Mouse (Mus musculus): Measurements from ENCODE around the gene Plin5. TPM values are rescaled to one million over a fixed set of nuclear protein-coding genes. Genes with fewer than 3 reads are reported as not detected.
A peak's percentile ranks its signal among the peaks of the same experiment; 100 is the strongest.
"Not testable (repeated sequence)": the region's sequence is repeated elsewhere in the genome, so short reads cannot be mapped to it uniquely, and the experiment has no call there.

Plin5 gene
- total RNA-seq, 2 experiments from 2014 or later: 0.67 to 1.1 TPM

- DNase-seq (ENCODE audit: low spot score in 2 of 2): peak; percentile 48 to 67
Measured at GRCm38 (mm10) chr17:56074097-56074826, 43.1 kb downstream of the Plin5 start.

DNA sequence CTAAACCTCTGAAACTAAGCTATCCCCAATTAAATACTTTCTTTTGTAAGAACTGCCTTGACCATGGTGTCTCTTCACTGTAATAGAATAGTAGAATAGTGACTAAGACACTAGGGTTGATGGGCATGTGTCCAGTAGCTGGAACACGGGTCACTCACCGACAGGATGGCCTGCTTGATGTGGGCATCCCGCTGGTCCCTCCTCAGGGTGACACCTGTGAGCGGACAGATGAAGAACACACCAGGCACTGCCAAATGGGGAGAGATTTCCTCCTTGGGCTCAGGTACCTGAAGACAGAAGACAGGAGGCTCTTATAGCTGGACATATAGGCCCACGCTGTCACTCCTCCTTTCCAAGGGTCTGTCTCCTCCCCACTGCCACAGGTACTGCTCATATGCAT, 45.2 kb downstream of the Plin5 start:
- DNase-seq (ENCODE audit: low spot score in 2 of 2): no peak

DNA sequence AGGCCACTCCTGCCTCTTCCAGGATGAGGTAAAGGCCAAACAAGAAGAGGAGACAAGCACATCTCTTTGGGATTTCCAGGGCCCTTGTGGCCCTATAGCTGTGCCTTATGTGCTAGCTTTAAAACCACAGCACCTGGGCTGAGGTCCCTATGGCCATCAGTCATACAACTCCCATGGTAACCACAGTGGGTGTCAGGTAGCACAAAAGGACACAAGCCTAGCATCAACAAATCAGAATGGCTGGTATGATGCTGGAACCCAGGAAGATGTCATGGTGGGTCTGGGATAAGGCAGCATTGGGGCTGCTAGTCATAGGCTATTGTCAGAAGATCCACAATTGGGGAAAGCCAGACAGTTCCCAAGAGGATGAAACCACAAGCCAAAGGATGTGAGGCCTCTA, 46.3 kb downstream of the Plin5 start:
- DNase-seq (ENCODE audit: low spot score in 2 of 2): no peak

DNA sequence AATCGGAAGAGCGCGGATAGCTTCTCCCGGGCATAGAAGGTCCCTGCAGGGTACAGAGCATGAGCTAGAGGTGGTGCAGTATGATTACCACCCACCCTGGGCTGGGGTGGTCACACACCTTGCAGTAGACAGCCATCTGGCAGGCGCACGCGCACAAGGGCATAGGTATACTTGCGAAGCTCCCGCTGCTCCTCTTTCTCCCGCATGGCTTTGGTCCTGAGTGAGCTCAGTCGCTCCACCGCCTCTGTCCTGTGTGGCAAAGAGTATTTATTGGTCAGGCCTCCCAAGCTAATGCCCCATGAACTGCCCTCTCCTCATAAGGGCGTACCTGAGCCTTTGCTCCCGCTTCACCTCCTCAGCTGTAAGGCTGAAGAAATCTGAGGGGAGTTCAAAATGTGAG, 48.3 kb downstream of the Plin5 start:
- no peak for DNase-seq (ENCODE audit: low spot score in 2 of 2)

- no peak for DNase-seq (ENCODE audit: low spot score in 2 of 2)
Measured at GRCm38 (mm10) chr17:56066451-56066850, 50.9 kb downstream of the Plin5 start.

GRCm38 (mm10) chr17:56065715-56066114, 51.7 kb downstream of the Plin5 start:
- not testable (repeated sequence) for DNase-seq (ENCODE audit: low spot score in 2 of 2)

DNA sequence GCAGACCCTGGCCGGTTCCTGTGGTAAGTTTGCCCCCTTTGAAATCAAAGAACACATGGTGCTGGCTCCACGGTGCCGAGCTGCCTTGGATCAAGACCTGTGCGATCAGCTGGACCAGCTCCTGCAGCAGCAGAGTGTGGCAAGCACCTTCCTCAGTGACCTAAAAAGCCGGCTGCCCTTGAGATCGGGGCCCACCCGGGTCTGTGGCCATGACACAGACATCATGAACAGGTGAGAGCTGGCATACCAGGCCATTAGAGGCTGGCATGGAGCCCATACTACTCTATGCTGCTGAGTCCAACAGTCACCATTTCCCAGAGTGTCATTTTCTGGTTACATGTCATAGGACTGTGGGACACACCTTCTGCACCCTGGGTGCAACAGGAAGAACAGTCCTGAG, 55.3 kb downstream of the Plin5 start:
- no peak for DNase-seq (ENCODE audit: low spot score in 2 of 2)

Other genes starting within 250 kb of the Plin5 start
- gene Zfp119a, start 238.7 kb downstream of the Plin5 start, total RNA-seq (2021): 1 to 10 TPM; 4.7 to 5.9 TPM
- 1 to 10 TPM; 6.2 to 6.5 TPM for gene Zfp959, start 225.5 kb downstream of the Plin5 start, total RNA-seq (2021)
- 1 to 10 TPM; 2.9 to 3.6 TPM for gene Zfp119b, start 168.1 kb downstream of the Plin5 start, total RNA-seq (2021)
- gene Ebi3, start 165.0 kb downstream of the Plin5 start, total RNA-seq (2021): 1 to 10 TPM; 1.4 to 1.5 TPM
- gene Yju2, start 158.5 kb downstream of the Plin5 start, total RNA-seq (2021): 10 to 100 TPM; 16.9 to 17.5 TPM
- gene Shd, start 147.1 kb downstream of the Plin5 start, total RNA-seq (2021): 10 to 100 TPM; 21.1 to 21.2 TPM
- gene Fsd1, start 131.1 kb downstream of the Plin5 start, total RNA-seq (2021): 10 to 100 TPM; 68.1 to 68.2 TPM
- 1 to 10 TPM; 1.4 to 2.1 TPM for gene Stap2, start 112.0 kb downstream of the Plin5 start, total RNA-seq (2021)
- gene Mpnd, start 111.9 kb downstream of the Plin5 start, total RNA-seq (2021): 100 to 1,000 TPM; 106 to 111 TPM
- gene Sh3gl1, start 81.0 kb downstream of the Plin5 start, total RNA-seq (2021): 10 to 100 TPM; 53.9 to 57.8 TPM
- 1 to 10 TPM; 2.0 to 3.0 TPM for gene Chaf1a, start 77.2 kb downstream of the Plin5 start, total RNA-seq (2021)
- gene Ubxn6, start 42.6 kb downstream of the Plin5 start, total RNA-seq (2021): 10 to 100 TPM; 85.7 to 90.6 TPM
- 100 to 1,000 TPM; 105 to 107 TPM for gene Hdgfl2, start 38.0 kb downstream of the Plin5 start, total RNA-seq (2021)
- gene Plin4, start 7.8 kb downstream of the Plin5 start, total RNA-seq (2021): 10 to 100 TPM; 16.3 to 16.9 TPM
- 1 to 10 TPM in 1 of 2 experiments, under 1 TPM in 1; 0.61 to 1.0 TPM for gene Lrg1, start 4.4 kb upstream of the Plin5 start, total RNA-seq (2021)
- gene Sema6b, start 22.7 kb upstream of the Plin5 start, total RNA-seq (2021): 100 to 1,000 TPM; 128 to 130 TPM
- gene Tnfaip8l1, start 44.9 kb upstream of the Plin5 start, total RNA-seq (2021): 1 to 10 TPM; 4.6 to 6.1 TPM
- gene Mydgf, start 66.3 kb upstream of the Plin5 start, total RNA-seq (2021): 10 to 100 TPM; 41.7 to 44.3 TPM
- 10 to 100 TPM; 61.7 to 63.8 TPM for gene Dpp9, start 101.3 kb upstream of the Plin5 start, total RNA-seq (2021)
- gene Fem1a, start 139.2 kb upstream of the Plin5 start, total RNA-seq (2021): 10 to 100 TPM; 35.3 TPM
- gene Ticam1, start 159.2 kb upstream of the Plin5 start, total RNA-seq (2021): 1 to 10 TPM; 7.9 to 8.2 TPM
- gene Plin3, start 175.3 kb upstream of the Plin5 start, total RNA-seq (2021): 10 to 100 TPM; 19.1 to 21.8 TPM
- gene Arrdc5, start 182.7 kb upstream of the Plin5 start, total RNA-seq (2021): not detected
- gene Uhrf1, start 185.7 kb upstream of the Plin5 start, total RNA-seq (2021): under 1 TPM; 0.48 to 0.50 TPM
- 10 to 100 TPM; 77.3 to 83.1 TPM for gene Kdm4b, start 208.5 kb upstream of the Plin5 start, total RNA-seq (2021)

Data from layer of hippocampus, adult 18-20 months (tissue).